Mouse (Mus musculus) regulatory T cell (primary cell): ENCODE data around the gene Aven.
"Not testable (repeated sequence)": the region's sequence is repeated elsewhere in the genome, so short reads cannot be mapped to it uniquely, and the experiment has no call there.

Source experiments
- in situ Hi-C: fragments of 300-600 bp; cut with MboI, MseI; formaldehyde crosslinking; loops from one replicate; pipeline ENCODE4 v1.15.1; 2025; ENCODE audit warnings: high pct_unique_total_duplicates

The Aven gene

DNA sequence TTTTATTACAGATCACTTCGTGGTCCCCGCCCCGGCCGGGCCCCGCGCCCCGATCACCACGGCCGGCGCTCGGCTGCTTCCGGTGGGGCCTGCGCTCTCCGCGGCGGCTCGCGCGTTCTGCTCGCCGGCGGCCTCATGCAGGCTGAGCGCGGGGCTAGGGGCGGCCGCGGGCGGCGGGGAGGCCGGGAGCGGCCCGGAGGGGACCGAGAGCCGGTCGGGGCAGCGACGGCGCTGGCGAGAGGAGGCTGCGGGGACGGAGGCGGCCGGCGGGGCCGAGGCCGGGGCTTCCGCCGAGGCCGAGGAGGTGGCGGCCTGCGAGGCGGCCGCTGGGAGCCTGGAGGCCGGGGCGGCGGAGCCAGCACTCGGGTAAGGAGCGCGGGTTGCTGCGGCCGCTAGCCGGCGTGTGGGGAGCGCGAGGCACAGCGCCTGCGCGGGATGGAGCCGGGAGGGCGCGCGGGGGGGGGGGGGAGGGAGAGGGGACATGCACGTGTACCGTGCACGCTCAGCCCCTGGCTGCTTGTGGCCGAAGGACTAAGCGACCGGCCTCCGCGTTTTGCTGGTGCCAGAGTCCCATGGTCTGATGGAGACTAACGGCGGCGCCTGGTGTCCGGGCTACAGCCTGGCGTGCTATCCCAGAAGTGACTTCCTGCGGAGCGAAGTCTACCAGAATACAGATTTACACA is at the start of gene Aven:
TSS of gene Aven (plus strand) at position 109 of the 683 bp plus-strand sequence.
- in situ Hi-C loops, result no loop called here

DNA sequence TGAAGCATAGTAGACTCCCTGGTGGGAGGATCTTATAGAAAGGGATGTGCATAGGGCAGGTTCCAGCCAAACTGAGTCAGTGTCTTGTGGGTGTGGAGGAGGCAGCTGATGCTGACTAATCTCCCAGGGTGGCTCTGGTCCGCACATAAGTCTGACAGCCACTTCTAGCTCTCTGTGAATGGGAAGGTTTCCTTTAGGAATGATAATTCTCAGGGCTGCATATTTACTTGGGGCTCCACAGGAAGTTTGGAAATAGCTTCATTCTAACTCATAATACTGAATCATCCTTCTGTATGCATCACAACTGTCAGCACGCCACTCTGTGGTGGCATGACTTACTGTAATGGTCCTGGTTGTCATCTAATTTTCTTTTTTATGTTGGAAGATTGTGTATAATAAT is 49.3 kb upstream of the Aven start:
- in situ Hi-C loops, result no loop called here

- in situ Hi-C loops, result no loop called here
Measured at GRCm38 (mm10) chr2:112445511-112445910, 47.3 kb upstream of the Aven start.

DNA sequence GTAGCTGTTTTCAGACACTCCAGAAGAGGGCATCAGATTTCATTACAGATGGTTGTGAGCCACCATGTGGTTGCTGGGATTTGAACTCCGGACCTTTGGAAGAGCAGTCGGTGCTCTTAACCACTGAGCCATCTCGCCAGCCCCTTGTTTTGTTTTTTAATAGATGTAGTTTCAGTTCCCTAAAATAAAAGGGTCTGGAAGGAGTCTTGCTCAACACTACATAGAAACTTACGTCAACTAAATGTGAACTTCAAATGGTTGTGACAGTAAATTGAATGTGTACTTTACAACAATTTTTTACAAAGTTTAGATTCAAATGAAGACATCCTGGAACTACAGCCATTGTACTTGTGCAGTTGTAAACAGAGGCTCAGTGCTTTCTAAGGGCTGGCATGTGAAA is 44.7 kb upstream of the Aven start:
- in situ Hi-C loops, result not testable (repeated sequence)

GRCm38 (mm10) chr2:112448510-112449059 is 44.2 kb upstream of the Aven start:
- in situ Hi-C loops, result no loop called here

DNA sequence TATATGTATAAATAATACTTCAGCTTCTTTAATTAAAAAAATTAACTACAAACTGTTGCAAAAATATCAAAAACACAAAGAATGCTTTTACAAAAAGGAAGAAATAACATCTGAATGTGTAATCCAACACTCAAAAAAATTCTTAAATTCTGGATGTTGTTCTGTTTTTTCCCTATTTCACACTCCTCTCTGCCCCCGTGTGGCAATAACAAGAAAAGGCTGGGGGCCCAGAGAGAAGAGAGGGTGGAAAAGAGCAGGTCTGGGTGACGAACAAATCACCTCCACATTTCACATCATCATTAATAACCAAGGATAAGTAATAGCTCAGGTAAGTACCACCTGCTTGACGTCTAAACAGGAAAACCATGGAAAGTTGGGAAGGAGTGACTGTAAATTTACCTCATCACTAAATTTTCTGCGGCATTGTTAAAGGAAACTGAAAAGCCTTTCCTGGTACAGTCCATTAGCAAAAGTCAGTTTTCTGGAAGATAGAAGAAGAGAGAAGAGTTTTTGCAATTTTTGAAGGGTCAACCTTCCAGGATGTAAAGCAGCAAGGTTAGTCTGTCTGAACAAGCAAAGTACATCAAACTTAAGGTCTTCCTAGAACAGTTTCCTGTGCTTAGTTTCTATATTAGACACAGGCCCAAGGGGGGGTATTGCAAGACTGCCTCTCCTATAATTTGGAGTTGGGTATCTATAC is 43.0 kb upstream of the Aven start:
- in situ Hi-C loops, result loop anchor here (5.0 kb wide), 1 partner anchor 77 kb away; no protein-coding TSS in a partner anchor

DNA sequence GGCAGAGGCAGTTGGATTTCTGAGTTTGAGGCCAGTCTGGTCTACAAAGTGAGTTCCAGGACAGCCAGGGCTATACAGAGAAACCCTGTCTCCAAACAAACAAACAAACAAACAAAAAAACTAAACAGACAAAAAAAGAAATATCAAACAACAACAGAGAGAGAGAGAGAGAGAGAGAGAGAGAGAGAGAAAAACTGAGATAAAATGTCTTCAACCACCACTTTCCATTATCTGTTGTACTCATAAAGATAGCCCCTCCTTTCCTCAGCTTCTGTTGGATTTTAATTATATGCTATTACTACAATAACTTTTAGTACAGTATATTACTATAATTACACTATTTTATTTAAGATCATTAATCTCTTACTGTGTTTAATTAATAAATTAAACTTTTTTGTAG is 40.3 kb upstream of the Aven start:
- in situ Hi-C loops, result loop anchor here (5.0 kb wide), 1 partner anchor 80 kb away; no protein-coding TSS in a partner anchor

GRCm38 (mm10) chr2:112454125-112454861 is 38.5 kb upstream of the Aven start:
- in situ Hi-C loops, result loop anchor here (5.0 kb wide), 1 partner anchor 82 kb away; no protein-coding TSS in a partner anchor

- in situ Hi-C loops, result loop anchor here (5.0 kb wide), 2 partner anchors 83 to 188 kb away; partner anchors contain the start of genes Gm21985 and Slc12a6
Measured at GRCm38 (mm10) chr2:112454862-112455564, 37.8 kb upstream of the Aven start, which contains the start of gene Emc7. Gene Emc7, plus strand, starts transcription at chr2:112454997.

- in situ Hi-C loops, result loop anchor here (10.0 kb wide), 1 partner anchor 1384 kb away; the partner anchor contains the start of gene Arhgap11a
Measured at GRCm38 (mm10) chr2:112460557-112460956, 32.2 kb upstream of the Aven start.

GRCm38 (mm10) chr2:112469542-112469941 is 23.2 kb upstream of the Aven start:
- in situ Hi-C loops, result loop anchor here (10.0 kb wide), 1 partner anchor 1375 kb away; the partner anchor contains the start of gene Arhgap11a

- in situ Hi-C loops, result no loop called here
Measured at GRCm38 (mm10) chr2:112470961-112471381, 21.8 kb upstream of the Aven start.

- in situ Hi-C loops, result no loop called here
Measured at GRCm38 (mm10) chr2:112472076-112472475, 20.7 kb upstream of the Aven start.

GRCm38 (mm10) chr2:112474997-112475724 is 17.6 kb upstream of the Aven start:
- in situ Hi-C loops, result no loop called here

DNA sequence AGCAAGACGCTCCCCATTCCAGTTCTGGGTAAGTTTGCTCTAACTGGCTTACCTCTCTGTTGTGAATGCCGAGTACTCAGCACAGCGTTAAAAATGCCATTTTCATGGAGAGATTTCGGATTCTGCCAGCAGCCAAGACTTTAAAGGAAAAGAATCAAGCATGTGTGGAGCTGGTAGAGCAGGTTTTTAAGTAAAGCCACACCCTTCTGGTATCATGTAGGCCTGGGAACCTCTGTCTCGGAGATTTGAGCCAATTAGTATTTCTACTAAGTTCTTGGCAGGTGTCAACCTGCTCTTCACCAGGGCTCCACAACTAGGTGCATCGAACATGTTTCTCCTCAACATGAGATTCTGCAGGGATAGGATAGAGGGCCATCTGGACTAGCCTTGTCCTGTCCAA is 16.2 kb upstream of the Aven start:
- in situ Hi-C loops, result no loop called here

- in situ Hi-C loops, result loop anchor here (10.0 kb wide), 1 partner anchor 106 kb away; the partner anchor contains the start of gene Katnbl1
Measured at GRCm38 (mm10) chr2:112480669-112481068, 12.1 kb upstream of the Aven start, which contains the start of gene Chrm5. Gene Chrm5, minus strand, starts transcription at chr2:112480769.

GRCm38 (mm10) chr2:112481564-112481963 is 11.2 kb upstream of the Aven start:
- in situ Hi-C loops, result loop anchor here (10.0 kb wide), 1 partner anchor 107 kb away; the partner anchor contains the start of gene Katnbl1

- in situ Hi-C loops, result loop anchor here (10.0 kb wide), 1 partner anchor 108 kb away; the partner anchor contains the start of gene Katnbl1
Measured at GRCm38 (mm10) chr2:112482533-112483333, 10.0 kb upstream of the Aven start.

DNA sequence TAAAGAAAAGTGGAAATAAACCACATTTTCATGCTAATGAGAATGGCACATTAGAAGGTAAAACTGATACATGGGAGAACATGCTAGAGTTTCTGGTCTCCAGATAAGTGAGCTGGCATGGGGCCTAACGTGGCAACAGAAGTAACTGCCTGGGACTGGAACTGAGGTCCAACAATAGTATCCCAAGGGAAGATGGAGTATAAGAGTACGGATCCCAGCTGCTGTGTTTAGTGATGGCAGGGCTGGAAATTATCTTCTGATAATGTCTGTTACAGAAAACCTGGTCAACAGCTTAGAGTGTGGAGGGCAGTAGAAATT is 9.5 kb upstream of the Aven start:
- in situ Hi-C loops, result loop anchor here (10.0 kb wide), 1 partner anchor 108 kb away; the partner anchor contains the start of gene Katnbl1
